Mouse (Mus musculus): ENCODE data around the gene Smad3.

DNA sequence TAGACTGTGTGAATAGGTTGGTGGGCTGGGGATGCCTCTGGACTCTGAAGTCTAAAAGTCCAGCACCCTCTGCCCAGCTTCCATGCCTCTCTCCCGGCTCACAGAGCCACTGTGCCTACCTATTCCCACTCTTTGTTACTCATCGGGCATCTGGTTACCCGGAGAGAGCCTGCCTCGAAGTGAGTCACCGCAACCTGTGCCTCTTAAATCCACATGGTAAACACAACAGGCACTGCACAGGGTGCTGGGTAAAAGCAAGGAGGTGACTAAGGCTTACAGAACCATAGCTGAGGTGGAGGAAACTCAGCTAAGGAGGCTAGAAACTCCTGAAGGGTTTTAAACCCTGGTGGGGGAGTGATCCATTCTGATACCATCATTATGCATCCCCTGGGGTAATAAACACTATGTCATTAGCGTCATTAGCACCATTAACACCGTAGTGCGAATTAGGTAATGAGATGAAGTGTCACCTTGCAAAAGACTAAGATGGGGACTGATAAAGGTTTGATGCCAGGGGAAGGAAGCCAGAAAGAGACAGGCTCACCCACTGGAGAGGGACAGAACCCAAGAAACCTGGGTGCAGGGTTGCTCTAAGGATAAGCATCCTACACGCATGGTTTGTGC is 38.9 kb downstream of the Smad3 start:
- TF ChIP-seq POLR2AphosphoS2 (IDR thresholded peaks at IDR 0.05; ENCODE audit: low read length), result no peak
- TF ChIP-seq MYC (IDR thresholded peaks at IDR 0.05; ENCODE audit: low read depth, low read length), result no peak
- TF ChIP-seq MAFK (IDR thresholded peaks at IDR 0.05; ENCODE audit: borderline replicate concordance, low read depth, low read length), result no peak
- TF ChIP-seq NRF1 (IDR thresholded peaks at IDR 0.05; ENCODE audit: insufficient read depth, low read depth, low read length, poor library complexity, severe bottlenecking), result no peak
- no peak for TF ChIP-seq SIN3A (IDR thresholded peaks at IDR 0.05; ENCODE audit: low read length)
- TF ChIP-seq CTCF (IDR thresholded peaks at IDR 0.05 in 2 of 3, conservative IDR thresholded peaks at IDR 0.05 in 1 of 3; ENCODE audit: control insufficient read depth in 1 of 3, insufficient read depth in 1 of 3, low read depth in 2 of 3, low read length in 3 of 3, poor library complexity in 1 of 3, severe bottlenecking in 1 of 3), result no peak
- TF ChIP-seq EP300 (IDR thresholded peaks at IDR 0.05; ENCODE audit: low read depth in 1 of 2, low read length in 2 of 2), result no peak
- TF ChIP-seq ETS1 (IDR thresholded peaks at IDR 0.05; ENCODE audit: low read depth, low read length), result no peak
- no peak for TF ChIP-seq POLR2A (IDR thresholded peaks at IDR 0.05; ENCODE audit: control insufficient read depth in 1 of 2, insufficient read depth in 1 of 2, low read depth in 1 of 2, low read length in 2 of 2, poor library complexity in 1 of 2)
- no peak for TF ChIP-seq RAD21 (IDR thresholded peaks at IDR 0.05; ENCODE audit: low read depth, low read length)
- TF ChIP-seq TAL1 (IDR thresholded peaks at IDR 0.05; ENCODE audit: low read length), result no peak
- no peak for TF ChIP-seq HCFC1 (IDR thresholded peaks at IDR 0.05; ENCODE audit: low read depth, low read length)
